Mouse (Mus musculus) ovary, adult 18-20 months (tissue): ENCODE measurements at regions not wholly inside any gene's neighbourhood (a gene's known extent, or its start where the extent isn't known, plus 50 kb on each side); places are given as distances from the start of the nearest gene placed in this dataset.

Experiments
- DNase-seq: peaks from one replicate; pipeline ENCODE4 v3.0.0; 2022; ENCODE audit warnings: low spot score, mixed read lengths

DNA sequence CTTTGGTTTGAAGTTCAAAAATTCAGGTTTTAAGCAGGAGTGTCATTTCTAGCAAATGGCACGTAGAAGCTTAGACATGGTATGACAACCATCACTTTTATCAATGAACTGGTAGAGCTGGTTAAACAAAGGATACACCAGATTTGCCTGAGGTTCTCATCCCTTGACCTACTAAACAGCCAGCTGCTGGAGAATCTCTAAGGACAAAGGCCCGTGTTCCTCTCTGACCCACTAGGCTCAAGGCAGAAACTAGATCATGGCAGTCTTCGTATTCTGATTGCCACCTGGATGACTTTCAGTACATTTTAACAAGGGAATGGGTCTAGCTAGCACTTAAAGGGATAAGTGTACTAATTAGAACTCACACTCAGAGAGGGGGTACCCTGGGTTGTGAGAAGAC lies 155.2 kb upstream of the Bcl6 start:
- DNase-seq: no peak

DNA sequence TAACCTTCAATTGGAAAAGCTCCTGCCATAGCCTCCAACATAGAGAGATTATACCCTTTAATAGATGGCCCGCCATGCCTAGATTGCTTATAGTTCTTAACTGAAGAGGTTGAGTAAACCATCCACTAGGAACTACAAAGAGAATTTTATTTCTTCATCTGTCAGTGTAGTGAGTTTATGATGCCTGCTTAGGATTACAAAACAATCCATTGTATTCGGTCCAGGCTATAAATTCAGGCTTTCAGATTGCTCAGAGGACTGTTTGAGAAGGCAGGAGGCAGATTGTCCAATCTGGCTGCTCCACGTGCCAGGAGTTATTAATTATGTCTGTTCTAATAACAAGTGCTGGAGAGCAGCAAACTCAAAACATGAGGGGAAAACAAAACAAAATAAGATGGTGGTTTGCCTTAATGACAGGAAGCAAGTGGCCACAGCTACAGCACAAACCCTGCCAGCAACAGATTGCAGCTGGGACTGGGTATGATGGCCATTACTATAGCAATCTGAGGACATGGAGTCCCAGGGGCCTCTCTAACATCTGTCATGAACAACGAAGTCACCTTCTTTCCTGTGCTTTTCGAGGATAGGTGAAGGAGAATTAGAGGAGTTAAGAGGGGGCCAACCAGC lies 154.4 kb upstream of the Bcl6 start:
- no peak for DNase-seq

GRCm38 (mm10) chr16:24139109-24139508 lies 150.5 kb upstream of the Bcl6 start:
- DNase-seq: no peak

- DNase-seq: no peak
Observed at GRCm38 (mm10) chr16:24137266-24138033, 148.8 kb upstream of the Bcl6 start.

DNA sequence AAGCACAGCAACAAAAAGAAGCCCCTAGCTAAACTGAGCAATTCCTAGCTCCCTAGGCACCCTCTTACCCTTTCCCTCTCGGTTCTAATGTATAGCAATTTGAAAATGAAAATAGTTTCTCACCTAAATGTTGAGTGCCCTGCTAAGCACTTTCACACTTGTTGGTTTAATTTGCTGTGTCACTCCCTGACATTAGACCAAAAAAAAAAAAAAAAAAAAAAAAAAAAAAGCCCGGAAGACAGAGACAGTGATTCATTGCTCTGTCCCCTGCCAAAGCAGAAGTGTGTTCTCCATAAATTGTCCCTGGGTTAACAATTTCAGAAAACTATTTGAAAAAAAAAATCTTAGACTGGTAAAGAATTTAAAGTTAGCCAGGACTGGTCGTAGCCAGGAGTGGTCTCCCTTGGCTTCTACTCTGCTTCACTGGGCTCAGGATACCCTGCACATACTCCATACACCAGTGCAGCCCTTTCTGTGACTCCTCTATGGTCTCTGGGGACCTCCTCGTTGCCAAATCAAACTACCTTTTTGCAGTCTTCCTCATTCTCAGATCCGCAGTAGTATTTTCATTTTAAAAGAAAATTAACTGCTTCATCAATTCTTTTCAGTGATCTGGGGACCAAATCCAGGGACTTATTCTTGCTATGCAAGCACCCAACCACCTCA lies 148.0 kb upstream of the Bcl6 start:
- DNase-seq: no peak

DNA sequence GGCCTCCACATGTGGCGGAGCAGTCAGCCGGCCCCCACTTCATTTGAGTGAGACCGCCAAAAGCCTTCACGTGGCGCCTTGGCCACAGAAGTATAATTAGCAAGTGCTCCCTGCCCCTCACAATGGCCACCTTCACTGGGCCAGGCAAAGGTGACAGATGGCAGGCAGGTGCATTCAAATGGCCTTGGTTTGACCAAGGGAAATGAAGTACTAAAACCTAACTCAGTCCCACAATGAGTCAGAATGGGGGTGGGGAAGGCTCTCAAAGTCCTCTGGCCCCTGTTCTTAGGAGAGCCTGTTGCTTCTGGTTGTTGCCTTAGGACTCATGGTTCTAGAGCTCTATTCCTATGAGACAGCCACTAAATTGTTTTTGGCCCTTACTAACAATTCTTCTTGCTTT lies 147.2 kb upstream of the Bcl6 start:
- no peak for DNase-seq

GRCm38 (mm10) chr16:24135351-24135750 lies 146.7 kb upstream of the Bcl6 start:
- DNase-seq: no peak

DNA sequence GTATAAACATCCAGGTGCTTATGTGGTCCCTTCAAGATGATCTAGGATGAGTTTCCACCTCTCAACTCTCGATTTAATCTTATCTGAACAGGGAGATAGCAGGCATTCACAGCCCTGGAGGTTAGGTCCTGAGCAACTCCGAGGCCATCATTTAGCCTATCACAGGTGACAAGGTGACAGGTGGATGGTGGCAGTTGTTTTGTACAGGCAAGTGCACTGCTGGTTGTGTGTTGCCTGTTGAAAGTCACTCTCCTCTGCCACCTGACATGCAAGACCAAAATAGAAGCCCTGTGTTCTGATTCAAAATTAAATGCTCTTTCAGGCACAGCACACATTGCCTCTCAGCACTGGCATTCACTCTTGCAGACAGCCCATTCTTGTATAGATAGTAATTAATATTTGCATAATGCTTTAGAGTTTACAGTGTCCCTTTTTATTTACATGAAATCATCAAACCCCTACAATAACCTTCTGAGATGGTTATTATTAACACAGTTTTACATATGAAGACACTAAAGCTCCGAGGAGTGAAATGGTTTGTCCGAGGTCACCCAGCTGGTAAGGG lies 145.9 kb upstream of the Bcl6 start:
- no peak for DNase-seq

DNA sequence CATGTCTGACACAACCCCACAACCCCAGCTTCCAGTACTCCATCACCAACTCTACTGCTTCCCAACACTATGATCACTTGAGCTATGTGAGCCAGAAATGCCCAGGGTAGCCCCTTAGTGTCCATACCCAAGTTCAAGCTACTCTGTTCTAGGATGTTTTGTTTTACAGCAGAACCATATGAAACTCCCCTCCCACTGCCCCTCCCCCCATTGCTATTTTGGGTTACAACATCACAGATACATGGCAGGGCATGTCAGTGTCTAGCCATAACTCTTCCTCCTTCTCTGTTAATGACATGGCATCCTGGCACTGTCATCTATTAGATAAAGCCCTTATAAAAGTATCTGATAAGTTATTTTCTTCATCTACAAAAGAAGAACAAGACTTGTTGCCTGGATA lies 142.0 kb upstream of the Bcl6 start:
- DNase-seq: no peak

DNA sequence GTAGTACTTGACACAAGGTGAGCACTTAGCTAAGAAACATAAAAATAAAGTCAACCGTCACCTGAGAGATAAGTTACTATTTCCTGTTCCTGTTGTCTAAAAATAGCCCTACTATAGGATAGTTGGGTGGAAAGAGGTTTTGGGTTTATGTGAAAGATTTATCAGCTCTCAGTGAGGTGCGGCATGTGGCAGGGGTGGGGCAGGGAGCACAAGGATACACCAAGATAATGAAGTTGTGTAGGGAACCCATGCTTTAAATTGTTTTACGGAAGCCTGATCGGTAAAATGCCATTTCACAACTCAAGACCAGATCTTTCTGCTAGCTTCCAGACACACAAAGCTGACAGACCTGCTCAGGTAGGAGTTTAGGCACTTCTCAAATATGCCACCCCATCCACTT lies 141.0 kb upstream of the Bcl6 start:
- no peak for DNase-seq

DNA sequence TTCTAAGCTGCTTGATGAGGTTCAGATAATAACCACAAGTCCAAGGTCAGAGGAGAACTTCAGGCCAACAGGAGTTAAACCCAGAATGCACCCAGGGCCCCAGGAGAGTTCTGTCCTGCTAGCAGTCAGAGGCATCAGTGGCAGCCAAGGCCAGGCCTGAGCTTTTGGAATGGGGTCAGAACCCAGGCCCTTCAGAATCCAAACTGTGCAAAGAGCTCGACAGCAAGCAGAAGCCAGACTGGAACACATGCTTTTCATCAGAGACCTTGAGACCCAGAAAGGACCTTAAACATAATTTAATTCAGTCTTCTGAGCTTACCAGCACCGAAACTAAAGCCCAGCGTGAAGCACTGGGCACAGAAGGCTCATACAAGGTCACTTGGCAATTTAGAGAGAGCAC lies 139.9 kb upstream of the Bcl6 start:
- no peak for DNase-seq

GRCm38 (mm10) chr16:24124766-24125165 lies 136.1 kb upstream of the Bcl6 start:
- DNase-seq: no peak

DNA sequence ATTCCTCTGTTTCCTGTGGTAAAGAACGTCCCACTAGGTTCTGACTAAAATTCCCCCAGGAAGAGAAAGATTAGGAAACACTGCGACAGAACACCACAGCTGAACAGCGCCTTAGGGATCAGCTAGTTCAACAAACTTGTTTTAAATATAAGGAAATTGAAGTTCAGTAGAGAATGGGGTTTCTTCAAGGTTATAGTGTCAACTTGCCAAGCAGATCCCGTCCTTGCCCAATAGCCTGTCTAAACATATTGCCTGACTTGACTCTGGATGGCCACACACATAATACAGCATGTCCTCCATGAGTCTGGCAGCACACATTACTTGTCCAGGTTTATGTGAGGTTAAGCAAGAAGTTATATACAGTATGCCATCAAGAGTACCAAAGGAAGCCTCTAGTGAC lies 135.4 kb upstream of the Bcl6 start:
- no peak for DNase-seq

DNA sequence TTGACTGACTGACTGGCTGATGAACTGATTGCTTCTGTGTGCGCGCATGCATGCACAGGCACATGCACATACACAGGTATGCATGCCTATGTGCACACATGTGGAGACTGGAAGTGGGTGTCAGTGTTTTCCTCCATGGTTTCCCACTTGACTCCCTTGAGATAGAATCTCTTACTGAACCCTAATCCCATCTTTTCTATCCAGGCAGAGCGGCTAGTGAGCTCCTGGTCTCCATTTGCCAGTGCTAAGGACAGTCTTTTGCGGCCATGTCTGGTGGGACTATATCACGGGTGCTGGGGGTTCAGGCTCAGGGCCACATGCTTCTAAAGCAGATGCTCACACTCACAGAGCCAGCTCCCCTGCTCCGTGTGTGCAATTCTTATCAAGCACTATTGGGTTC lies 133.0 kb upstream of the Bcl6 start:
- DNase-seq: no peak

GRCm38 (mm10) chr16:24120836-24121235 lies 132.2 kb upstream of the Bcl6 start:
- DNase-seq: no peak

DNA sequence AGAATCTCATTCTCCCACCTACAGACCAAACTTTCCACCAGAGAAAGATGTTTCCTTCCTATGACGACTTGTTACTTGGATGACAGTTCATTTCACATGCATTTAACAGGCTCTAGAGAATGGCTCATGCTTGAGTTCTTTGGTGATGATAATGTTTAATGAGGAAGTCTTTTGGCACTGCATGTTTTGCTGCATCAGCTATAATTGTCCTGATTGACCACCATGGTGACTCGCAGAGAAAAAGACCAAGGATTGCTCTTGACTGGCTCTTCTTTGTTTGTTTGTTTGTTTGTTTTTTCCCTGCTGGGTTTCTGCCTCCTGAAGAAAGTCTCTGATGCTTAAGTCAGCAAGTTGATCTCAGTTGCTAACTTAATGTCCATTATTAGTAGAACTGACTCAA lies 129.8 kb upstream of the Bcl6 start:
- DNase-seq: no peak

DNA sequence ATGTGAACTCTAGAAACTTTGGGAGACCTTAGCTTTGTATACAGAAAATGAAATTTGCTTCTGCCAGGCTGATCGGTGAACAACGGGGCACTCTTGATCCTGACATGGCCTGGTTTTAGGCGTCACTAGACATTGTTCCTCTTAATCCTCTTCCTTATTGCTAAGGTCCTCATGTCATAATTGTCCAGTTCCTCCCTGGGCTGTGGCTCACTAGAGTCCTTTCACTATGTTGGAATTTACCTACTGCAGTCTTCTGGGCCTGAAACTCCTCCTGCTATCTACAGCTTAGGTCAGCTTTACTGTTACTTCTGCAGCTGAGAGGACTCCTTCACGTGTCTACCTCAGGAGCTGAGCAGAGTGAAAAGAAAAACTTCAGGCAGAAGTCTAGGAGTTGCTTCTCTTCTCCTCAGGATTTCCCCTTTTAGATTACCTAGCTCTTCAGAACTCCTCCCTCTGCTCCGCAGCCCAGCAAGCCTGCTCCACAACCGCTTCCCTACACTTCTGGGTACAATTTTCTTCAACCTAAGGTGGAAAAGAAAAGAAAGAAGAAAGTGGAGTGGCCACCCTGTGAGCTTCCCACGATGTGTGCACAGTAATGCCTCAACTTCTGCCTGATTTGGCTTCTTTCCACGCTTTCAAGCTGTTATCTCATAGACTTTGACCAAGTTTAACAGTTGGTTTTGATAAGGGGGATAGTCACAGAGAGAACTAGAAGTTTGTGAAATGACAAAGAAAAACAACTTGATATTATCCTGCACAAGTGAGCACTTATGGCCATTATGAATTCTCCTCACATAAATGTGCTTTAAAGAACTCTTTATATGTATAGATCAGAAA lies 114.4 kb upstream of the Bcl6 start:
- DNase-seq: no peak

DNA sequence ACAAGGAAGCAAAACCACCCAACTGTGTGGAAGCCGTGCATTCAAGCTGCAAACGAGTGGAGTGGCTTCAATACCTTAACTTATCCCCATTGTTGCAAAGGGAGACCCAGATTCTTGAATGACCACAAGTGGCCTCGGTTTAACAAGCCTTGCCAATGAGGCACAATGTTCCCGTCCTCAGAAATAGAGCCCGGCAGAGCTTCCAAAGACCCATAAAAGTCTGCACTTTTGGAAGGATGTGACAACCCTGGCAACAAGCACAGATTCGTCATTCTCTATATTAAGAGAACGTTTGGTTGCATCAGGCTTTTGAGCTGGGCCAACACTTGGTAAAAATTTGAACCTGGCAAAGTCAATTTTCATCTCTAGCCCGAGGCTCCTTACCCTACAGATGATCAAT lies 108.9 kb upstream of the Bcl6 start:
- no peak for DNase-seq

DNA sequence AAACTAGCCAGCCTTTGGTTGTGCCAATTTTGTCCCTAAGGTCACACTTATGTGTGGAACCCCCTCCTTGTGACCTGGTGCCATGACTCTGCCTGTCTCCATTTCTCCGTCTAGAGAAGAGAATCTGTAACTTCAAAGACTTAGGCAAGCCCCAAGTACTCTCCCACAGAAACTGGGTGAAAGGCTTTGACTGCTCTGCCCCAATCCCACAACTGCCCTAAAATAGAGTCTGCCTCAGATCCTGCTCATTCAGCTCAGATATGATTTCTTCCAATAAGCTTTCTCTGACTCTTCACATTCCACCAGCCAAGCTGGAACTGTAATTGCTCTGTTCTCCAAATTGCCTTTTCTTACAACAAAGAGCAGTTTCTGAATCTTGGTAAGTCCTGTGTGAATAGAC lies 107.4 kb upstream of the Bcl6 start:
- no peak for DNase-seq

GRCm38 (mm10) chr16:24095630-24096029 lies 107.0 kb upstream of the Bcl6 start:
- no peak for DNase-seq

- no peak for DNase-seq
Observed at GRCm38 (mm10) chr16:24094566-24094965, 105.9 kb upstream of the Bcl6 start.

GRCm38 (mm10) chr16:24093624-24094023 lies 105.0 kb upstream of the Bcl6 start:
- DNase-seq: no peak
